Mouse (Mus musculus) liver, embryonic 13.5 days (tissue): ENCODE results near the gene Pga5. TPM values are rescaled to one million over a fixed set of nuclear protein-coding genes. Genes with fewer than 3 reads are reported as not detected.

Experiments
- ATAC-seq: fragments of 200-750 bp; cut with Nextera tagmentation; 2 replicates; pipeline ENCODE4 v1.8.0; 2017; ENCODE audit warnings: low read depth, mild to moderate bottlenecking, moderate number of reproducible peaks, moderate library complexity
- DNase-seq: peaks from one replicate; pipeline ENCODE4 v3.0.0; 2022
- H3K27ac ChIP-seq: fragments of 300-500 bp; sonication (generic); 2 replicates; pipeline ENCODE4 v1.5.1; 2015; ENCODE audit warnings: moderate library complexity, mild to moderate bottlenecking, inconsistent platforms
- H3K27me3 ChIP-seq: fragments of 300-500 bp; sonication (generic); 2 replicates; pipeline ENCODE4 v1.6.1; 2015; ENCODE audit warnings: mild to moderate bottlenecking, inconsistent platforms
- H3K36me3 ChIP-seq: fragments of 300-500 bp; sonication (generic); 2 replicates; pipeline ENCODE4 v1.6.1; 2015; ENCODE audit warnings: mild to moderate bottlenecking, inconsistent platforms
- H3K4me1 ChIP-seq: fragments of 300-500 bp; sonication (generic); replicated peaks from 2 replicates; pipeline ENCODE4 v1.6.1; 2015; ENCODE audit warnings: inconsistent platforms
- H3K4me2 ChIP-seq: fragments of 300-500 bp; sonication (generic); 2 replicates; pipeline ENCODE4 v1.6.1; 2015; ENCODE audit warnings: inconsistent platforms, mild to moderate bottlenecking, moderate library complexity
- H3K4me3 ChIP-seq: fragments of 300-500 bp; sonication (generic); replicated peaks from 2 replicates; pipeline ENCODE4 v1.5.1; 2015; ENCODE audit warnings: mild to moderate bottlenecking, inconsistent platforms
- H3K9ac ChIP-seq: fragments of 300-500 bp; sonication (generic); 2 replicates; pipeline ENCODE4 v1.6.1; 2015; ENCODE audit warnings: mild to moderate bottlenecking, inconsistent platforms
- H3K9me3 ChIP-seq: fragments of 300-500 bp; sonication (generic); replicated peaks from 2 replicates; pipeline ENCODE4 v1.6.1; 2016; ENCODE audit warnings: inconsistent platforms
- WGBS: fragments of 180-500 bp; shearing (Covaris S2); methylation state at CpG from one replicate; pipeline ENCODE4 v1.1.7; 2015; ENCODE audit not compliant: insufficient replicate concordance; 5-methylcytosine and 5-hydroxymethylcytosine counted together
- polyA plus RNA-seq: library from polyadenylated mRNA; unstranded; fragments of >200 nt; fragmentation: Nextera tagmentation; extraction: Ambion mirVana; gene quantifications from 2 replicates; pipeline ENCODE4 v1.2.1, GENCODE M21; 2015

The Pga5 gene
- polyA plus RNA-seq, 1 experiment from 2014 or later: not detected

- Histone ChIP-seq H3K9me3 (no peaks in the 10 kb centered on the region), H3K4me2 (peak overlapping the region; percentile 66), H3K9ac (peak overlapping the region; percentile 67), H3K36me3 (no peaks in the 10 kb centered on the region), H3K4me3 (peak overlapping the region; percentile 35), H3K27ac (peak overlapping the region; percentile 99), H3K4me1 (peaks cover 87% of the 10 kb centered on the region), H3K27me3 (no peaks in the 10 kb centered on the region)
- DNase-seq: peak; percentile 78
- peak; percentile 44 for ATAC-seq
- 10% methylated on average over 2 of the region's 2 CpGs for WGBS
These were observed 16.0 kb downstream of the Pga5 start for GRCm38 (mm10) chr19:10661919-10662318.

DNA sequence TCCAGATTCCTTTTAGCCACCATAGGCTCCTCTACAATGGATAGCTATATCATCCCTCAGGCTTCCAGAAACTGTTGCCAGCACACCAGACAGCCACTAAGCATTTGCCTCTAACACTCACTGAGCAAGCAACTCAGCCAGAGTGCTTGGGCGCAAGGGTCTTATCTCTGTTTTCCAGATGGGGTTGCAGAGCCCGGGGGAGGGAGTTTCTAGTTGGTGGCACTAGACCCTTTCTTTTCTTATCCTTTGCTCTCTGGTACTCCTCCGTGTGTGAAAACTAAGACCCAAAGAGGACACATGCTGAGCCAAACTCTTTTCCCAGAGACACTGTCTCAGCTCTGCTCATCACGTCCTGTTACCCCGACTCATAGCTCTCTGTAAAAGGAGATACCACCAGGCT lies 16.5 kb downstream of the Pga5 start:
- Histone ChIP-seq H3K27ac (peak overlapping the region; percentile 99), H3K9ac (peak overlapping the region; percentile 67), H3K4me3 (peak overlapping the region; percentile 35), H3K27me3 (no peaks in the 10 kb centered on the region), H3K4me2 (peak overlapping the region; percentile 66), H3K4me1 (peaks cover 93% of the 10 kb centered on the region), H3K9me3 (no peaks in the 10 kb centered on the region), H3K36me3 (no peaks in the 10 kb centered on the region)
- ATAC-seq: peak; percentile 88
- 11% methylated on average over 5 of the region's 5 CpGs for WGBS
- DNase-seq: peak; percentile 86

- H3K4me2 ChIP-seq: no peak overlapping the region
- peaks cover 87% of the 10 kb centered on the region for H3K4me1 ChIP-seq
- no peak overlapping the region for H3K4me3 ChIP-seq
- WGBS: 60% methylated on average over 2 of the region's 2 CpGs
- H3K9ac ChIP-seq: no peak overlapping the region
- ATAC-seq: no peak
- no peaks in the 10 kb centered on the region for H3K36me3 ChIP-seq
- no peaks in the 10 kb centered on the region for H3K9me3 ChIP-seq
- DNase-seq: no peak
- H3K27me3 ChIP-seq: no peaks in the 10 kb centered on the region
- peak overlapping the region; percentile 83 for H3K27ac ChIP-seq
These were observed 19.5 kb downstream of the Pga5 start for GRCm38 (mm10) chr19:10658406-10658805.

DNA sequence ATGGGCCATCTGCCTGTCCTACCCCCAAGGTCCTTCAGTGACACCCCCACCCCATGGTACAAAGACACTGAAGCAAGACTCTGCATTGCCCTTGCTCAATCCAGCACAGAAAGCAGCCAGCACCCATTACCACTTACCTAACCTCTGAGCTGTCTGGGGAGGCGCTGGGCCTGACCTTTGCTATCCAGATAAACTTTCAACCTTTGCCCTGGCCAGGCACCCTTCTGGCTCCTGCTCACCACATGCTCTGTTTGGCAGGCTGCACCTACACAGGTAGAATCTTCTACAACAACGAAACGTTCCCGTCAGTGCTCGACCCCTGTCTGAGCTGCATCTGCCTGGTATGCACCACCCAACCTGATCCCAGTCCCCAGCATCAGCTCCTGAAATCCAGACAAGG lies 20.1 kb downstream of the Pga5 start:
- Histone ChIP-seq H3K27ac (peak overlapping the region; percentile 83), H3K4me2 (no peak overlapping the region), H3K9me3 (no peaks in the 10 kb centered on the region), H3K36me3 (no peaks in the 10 kb centered on the region), H3K9ac (no peak overlapping the region), H3K4me3 (no peak overlapping the region), H3K27me3 (no peaks in the 10 kb centered on the region), H3K4me1 (peaks cover 80% of the 10 kb centered on the region)
- WGBS: 81% methylated on average over 5 of the region's 5 CpGs
- ATAC-seq (no peak; the same call in 1 of the 2 replicates), DNase-seq (no peak)

GRCm38 (mm10) chr19:10656058-10656457 lies 21.8 kb downstream of the Pga5 start:
- 57% methylated on average over 3 of the region's 3 CpGs for WGBS
- DNase-seq (no peak), ATAC-seq (no peak)
- Histone ChIP-seq H3K4me3 (no peak overlapping the region), H3K36me3 (no peaks in the 10 kb centered on the region), H3K4me2 (no peak overlapping the region), H3K27ac (peak overlapping the region; percentile 83), H3K9ac (peak overlapping the region; percentile 31), H3K27me3 (no peaks in the 10 kb centered on the region), H3K9me3 (no peaks in the 10 kb centered on the region), H3K4me1 (peaks cover 71% of the 10 kb centered on the region)

DNA sequence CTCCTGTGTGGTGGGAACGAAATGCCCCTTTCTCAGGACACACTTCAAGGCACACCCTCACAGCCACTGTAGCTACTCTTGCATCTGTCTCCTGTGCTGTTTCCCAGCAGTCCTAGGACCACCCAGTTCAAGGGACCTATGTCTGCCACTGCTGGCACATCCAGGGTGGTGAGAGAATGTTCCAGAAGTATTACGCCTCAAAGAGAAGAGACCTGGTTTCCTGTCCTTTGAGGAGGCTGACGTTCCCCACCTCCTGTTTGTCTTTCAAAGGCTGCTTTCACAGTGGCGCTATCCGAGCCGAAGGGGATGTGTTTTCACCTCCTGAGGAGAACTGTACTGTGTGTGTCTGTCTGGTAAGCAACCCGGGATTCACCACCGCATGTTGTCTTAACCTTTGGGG lies 29.7 kb downstream of the Pga5 start:
- Histone ChIP-seq H3K27me3 (peaks cover 11% of the 10 kb centered on the region; the same call in 1 of the 2 replicates), H3K4me2 (no peak overlapping the region), H3K4me3 (no peak overlapping the region), H3K4me1 (peaks cover 9% of the 10 kb centered on the region), H3K36me3 (peaks cover 9% of the 10 kb centered on the region; the same call in 1 of the 2 replicates), H3K27ac (no peak overlapping the region), H3K9me3 (no peaks in the 10 kb centered on the region), H3K9ac (no peak overlapping the region)
- ATAC-seq (no peak), DNase-seq (no peak)
- 67% methylated on average over 8 of the region's 8 CpGs for WGBS

DNA sequence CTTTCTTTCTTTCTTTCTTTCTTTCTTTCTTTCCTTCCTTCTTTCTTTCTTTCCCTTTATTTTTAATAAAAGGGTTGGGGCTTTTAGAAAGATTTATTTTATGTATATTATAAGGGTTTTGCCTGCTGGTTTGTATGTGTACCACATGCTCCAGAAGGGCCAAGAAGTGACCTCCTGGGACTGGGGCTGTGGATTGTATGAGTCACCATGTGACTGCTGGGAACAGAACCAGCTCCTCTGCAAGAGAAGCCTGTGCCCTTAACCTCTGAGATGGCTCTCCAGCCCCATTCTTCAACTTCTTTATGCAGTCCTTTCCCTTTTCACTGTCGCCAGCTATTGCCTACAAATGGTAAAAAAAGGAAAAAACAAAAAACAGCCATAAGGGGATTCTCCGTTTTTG lies 32.3 kb downstream of the Pga5 start:
- ATAC-seq (no peak), DNase-seq (no peak)
- Histone ChIP-seq H3K4me1 (peaks cover 18% of the 10 kb centered on the region), H3K4me2 (no peak overlapping the region), H3K27me3 (peaks cover 11% of the 10 kb centered on the region; the same call in 1 of the 2 replicates), H3K9ac (no peak overlapping the region), H3K36me3 (peaks cover 9% of the 10 kb centered on the region; the same call in 1 of the 2 replicates), H3K9me3 (no peaks in the 10 kb centered on the region), H3K4me3 (no peak overlapping the region), H3K27ac (no peak overlapping the region)
- WGBS: 83% methylated on average over 2 of the region's 2 CpGs

GRCm38 (mm10) chr19:10640589-10641378 lies 37.1 kb downstream of the Pga5 start:
- peak overlapping the region; percentile 64 for H3K27ac ChIP-seq
- peaks cover 60% of the 10 kb centered on the region for H3K4me1 ChIP-seq
- peak overlapping the region; percentile 38 for H3K4me2 ChIP-seq
- no peaks in the 10 kb centered on the region for H3K36me3 ChIP-seq
- no peaks in the 10 kb centered on the region for H3K9me3 ChIP-seq
- 52% methylated on average over 13 of the region's 13 CpGs for WGBS
- peak overlapping the region; percentile 33; the same call in 1 of the 2 replicates for H3K9ac ChIP-seq
- DNase-seq (no peak), ATAC-seq (no peak)
- H3K4me3 ChIP-seq: no peak overlapping the region
- peaks cover 3% of the 10 kb centered on the region; the same call in 1 of the 2 replicates for H3K27me3 ChIP-seq

DNA sequence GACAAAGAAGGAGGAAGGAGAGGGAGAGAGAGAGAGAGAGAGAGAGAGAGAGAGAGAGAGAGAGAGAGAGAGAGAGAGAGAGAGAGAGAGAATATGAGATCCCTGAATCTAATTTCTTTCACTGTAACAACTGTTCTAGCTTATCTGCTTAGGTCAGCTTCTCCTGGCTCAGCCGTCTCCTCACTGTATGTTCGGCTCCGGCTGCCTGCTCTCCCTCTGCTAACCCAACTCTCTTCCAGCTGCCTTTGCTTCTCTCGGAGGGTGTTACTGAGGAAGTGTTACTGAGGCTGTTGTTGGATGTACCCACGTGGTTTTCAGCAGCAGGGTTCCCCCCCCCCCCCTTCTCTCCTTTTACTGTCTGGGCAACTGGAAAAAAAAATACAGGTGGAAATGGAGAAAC lies 37.8 kb downstream of the Pga5 start:
- Histone ChIP-seq H3K27ac (peak overlapping the region; percentile 64), H3K9ac (peak overlapping the region; percentile 33; the same call in 1 of the 2 replicates), H3K4me3 (no peak overlapping the region), H3K9me3 (no peaks in the 10 kb centered on the region), H3K4me1 (peaks cover 67% of the 10 kb centered on the region), H3K27me3 (peaks cover 3% of the 10 kb centered on the region; the same call in 1 of the 2 replicates), H3K36me3 (no peaks in the 10 kb centered on the region), H3K4me2 (peak overlapping the region; percentile 38)
- DNase-seq (no peak), ATAC-seq (peak; percentile 73)
- WGBS: under 1% methylated on average over 5 of the region's 5 CpGs

- Histone ChIP-seq H3K4me1 (peaks cover 79% of the 10 kb centered on the region), H3K27me3 (no peaks in the 10 kb centered on the region; the same call in 1 of the 2 replicates), H3K4me2 (no peak overlapping the region), H3K9me3 (no peaks in the 10 kb centered on the region), H3K27ac (no peak overlapping the region), H3K36me3 (no peaks in the 10 kb centered on the region), H3K9ac (0 out of 2 replicates have a peak overlapping the region, but pooled peaks have one; percentile 14), H3K4me3 (no peak overlapping the region)
- no peak for ATAC-seq
- no peak for DNase-seq
- WGBS: 63% methylated on average over 7 of the region's 7 CpGs
These were observed 40.0 kb downstream of the Pga5 start for GRCm38 (mm10) chr19:10637840-10638239.

DNA sequence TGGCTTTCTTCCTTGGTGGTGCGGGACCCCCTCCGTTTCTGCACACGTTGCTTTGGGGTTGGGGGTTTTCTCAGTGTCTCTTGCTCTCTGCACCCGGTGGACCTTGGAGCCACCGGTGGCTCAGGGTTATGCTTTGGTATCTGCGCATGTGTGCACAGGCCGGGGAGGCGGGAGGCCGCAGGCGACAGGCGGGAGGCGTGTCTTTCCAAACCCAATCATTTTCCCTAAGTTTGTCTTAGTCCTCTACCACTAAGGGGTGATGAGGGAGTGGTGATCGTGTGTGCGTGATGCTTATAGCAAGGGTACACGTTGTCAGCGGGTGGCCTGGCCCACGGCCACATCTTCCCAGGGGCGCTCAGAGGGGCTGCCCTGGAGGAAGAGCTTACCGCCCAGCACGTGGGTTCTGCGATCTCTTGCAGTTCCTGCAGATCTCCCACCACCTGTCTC lies 43.0 kb downstream of the Pga5 start:
- peak overlapping the region; percentile 81 for H3K9ac ChIP-seq
- peak overlapping the region; percentile 78 for H3K27ac ChIP-seq
- H3K4me1 ChIP-seq: peaks cover 58% of the 10 kb centered on the region
- peak overlapping the region; percentile 65 for H3K4me3 ChIP-seq
- 4% methylated on average over 21 of the region's 21 CpGs for WGBS
- no peaks in the 10 kb centered on the region for H3K9me3 ChIP-seq
- ATAC-seq (peak; percentile 89), DNase-seq (peak; percentile 72)
- H3K27me3 ChIP-seq: no peaks in the 10 kb centered on the region
- peaks cover 21% of the 10 kb centered on the region for H3K36me3 ChIP-seq
- H3K4me2 ChIP-seq: peak overlapping the region; percentile 94
